18 mouse cellular contexts compared by ENCODE assay signal in the genomic region with DNA sequence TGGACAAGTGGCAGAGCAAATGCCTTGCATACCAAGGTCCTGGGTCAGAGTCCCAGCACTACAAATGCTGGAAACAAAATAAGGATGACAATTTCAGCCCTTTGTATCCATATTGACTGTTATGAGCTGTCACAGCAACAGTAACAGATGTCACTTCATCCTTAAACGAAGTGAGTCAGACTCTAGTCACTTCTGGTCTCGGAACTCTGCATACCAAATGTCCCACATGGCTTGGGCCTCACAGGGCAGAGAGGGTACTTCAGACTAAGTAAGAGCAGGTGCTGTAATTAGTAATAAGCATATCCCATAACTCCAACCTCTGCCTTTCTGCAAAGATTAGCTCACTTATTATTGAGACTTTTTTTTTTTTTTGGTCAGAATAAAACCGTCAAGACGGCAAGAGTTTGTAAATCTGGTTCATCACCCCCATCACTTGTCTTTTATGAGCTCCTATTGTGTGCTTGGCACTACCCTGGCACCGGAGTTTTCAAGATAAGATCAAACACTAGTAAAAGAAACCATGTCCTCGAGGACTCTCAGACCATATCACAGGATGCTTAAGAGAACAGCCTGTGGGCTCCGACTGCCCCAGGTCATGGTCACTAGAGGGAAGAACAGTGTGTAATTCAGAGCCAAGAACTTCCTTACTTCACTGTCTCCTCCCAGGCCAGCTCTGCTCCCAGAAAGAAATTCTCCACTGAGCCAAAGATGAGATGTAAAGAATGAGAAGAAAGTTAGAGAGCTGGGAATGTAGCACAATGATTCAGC.
DNase-seq lines count a peak whose midpoint lies in the region; ATAC-seq and TF ChIP-seq lines count a peak whose summit lies in the region.
"Had no signal": no experiment of that assay in that cellular context is flagged by ENCODE, and none has a peak within 500 bp of the region (broad histone marks: within the 10 kb centered on the region; RNA-seq: fewer than 3 reads in every experiment).

No protein-coding gene starts in this region.

- no peak overlapping the region for H3K4me2 ChIP-seq in lung, embryonic 16.5 days (ENCODE audit: low read depth, low read length)
- H3K4me2 ChIP-seq: embryonic facial prominence, embryonic 12.5 days; forebrain, embryonic 15.5 days; heart, embryonic 11.5 days; heart, embryonic 15.5 days; hindbrain, embryonic 13.5 days had no signal

- H3K4me1 ChIP-seq in lung, embryonic 16.5 days (replicated peaks; ENCODE audit: control insufficient read depth, insufficient read depth, low read length), result peaks cover 14% of the 10 kb centered on the region; the same call in 1 of the 2 replicates
- H3K4me1 ChIP-seq: embryonic facial prominence, embryonic 12.5 days; forebrain, embryonic 15.5 days; hindbrain, embryonic 13.5 days had no signal

- H3K27ac ChIP-seq in lung, embryonic 16.5 days (ENCODE audit: low read length), result peak overlapping the region; percentile 70
- H3K27ac ChIP-seq: embryonic facial prominence, embryonic 12.5 days; forebrain, embryonic 15.5 days; heart, embryonic 15.5 days; hindbrain, embryonic 13.5 days; hindbrain, postnatal 0 days had no signal

- peak; percentile 59 for ATAC-seq in lung, embryonic 16.5 days (ENCODE audit: low read depth)
- ATAC-seq: forebrain, embryonic 15.5 days; hindbrain, postnatal 0 days had no signal

- H3ac ChIP-seq in C2C12 (ENCODE audit: control insufficient read depth, insufficient read length, low read depth), result no peak overlapping the region

- no peak overlapping the region for H3K9ac ChIP-seq in lung, embryonic 16.5 days (ENCODE audit: low read length)
- H3K9ac ChIP-seq: embryonic facial prominence, embryonic 12.5 days; forebrain, embryonic 15.5 days; heart, embryonic 15.5 days; hindbrain, embryonic 13.5 days had no signal

- H3K79me2 ChIP-seq in C2C12 (ENCODE audit: control insufficient read depth, insufficient read depth), result no peaks in the 10 kb centered on the region

- DNase-seq in lung, postnatal 14 days, result no peak
- peak; percentile 49 for DNase-seq in lung, postnatal 36 days
- DNase-seq in MN1 (ENCODE audit: low spot score), result no peak
- no peak for DNase-seq in cerebellum, adult 18-20 months
- DNase-seq: adrenal gland, postnatal 14 days; cerebellum, adult 2 months; cerebellum, postnatal 14 days; gastrocnemius, postnatal 36 days; heart, adult 18-20 months; heart, postnatal 14 days had no signal

- H3K79me3 ChIP-seq in C2C12 (ENCODE audit: low read depth), result no peaks in the 10 kb centered on the region

- H3K27me3 ChIP-seq in lung, embryonic 16.5 days (ENCODE audit: control insufficient read depth, insufficient read depth, low read depth, low read length), result no peaks in the 10 kb centered on the region
- H3K27me3 ChIP-seq in C2C12 (ENCODE audit: control insufficient read depth, insufficient read depth, insufficient read length), result no peaks in the 10 kb centered on the region
- H3K27me3 ChIP-seq: embryonic facial prominence, embryonic 12.5 days; forebrain, embryonic 15.5 days; heart, embryonic 15.5 days had no signal

- no peaks in the 10 kb centered on the region for H3K36me3 ChIP-seq in lung, embryonic 16.5 days (ENCODE audit: control insufficient read depth, insufficient read depth, low read length)
- no peaks in the 10 kb centered on the region for H3K36me3 ChIP-seq in C2C12 (ENCODE audit: control insufficient read depth, insufficient read depth)
- H3K36me3 ChIP-seq: embryonic facial prominence, embryonic 12.5 days; forebrain, embryonic 15.5 days; heart, embryonic 15.5 days; hindbrain, embryonic 13.5 days had no signal

- TF ChIP-seq CTCF in C2C12 (IDR thresholded peaks at IDR 0.05; ENCODE audit: control insufficient read depth, insufficient read depth, insufficient read length), result no peak

- no peak overlapping the region for H3K4me3 ChIP-seq in lung, embryonic 16.5 days (ENCODE audit: low read length)
- H3K4me3 ChIP-seq in C2C12 (ENCODE audit: insufficient read depth, poor library complexity, severe bottlenecking), result no peak overlapping the region
- H3K4me3 ChIP-seq: embryonic facial prominence, embryonic 12.5 days; forebrain, embryonic 15.5 days; heart, embryonic 15.5 days; hindbrain, embryonic 13.5 days had no signal

- H3K9me3 ChIP-seq in lung, embryonic 16.5 days (ENCODE audit: control insufficient read depth, low read length), result no peaks in the 10 kb centered on the region
- H3K9me3 ChIP-seq: embryonic facial prominence, embryonic 12.5 days; forebrain, embryonic 15.5 days; heart, embryonic 15.5 days; hindbrain, embryonic 13.5 days had no signal

- 33% methylated on average over 7 of the region's 7 CpGs for WGBS in lung, embryonic 16.5 days

TF ChIP-seq in C2C12, 6 proteins besides CTCF, POLR2A, EP300 and RAD21:
- TF ChIP-seq MAX (IDR thresholded peaks at IDR 0.05), result no peak
- TF ChIP-seq MYOD1 (IDR thresholded peaks at IDR 0.05; ENCODE audit: control insufficient read depth, insufficient read length, low read depth), result peak; percentile 78
- TF ChIP-seq FOSL1 (IDR thresholded peaks at IDR 0.05; ENCODE audit: insufficient read depth, low read length, poor library complexity, severe bottlenecking), result peak; percentile 67
- no peak for TF ChIP-seq CEBPB (IDR thresholded peaks at IDR 0.05; ENCODE audit: low read depth)
